Mouse (Mus musculus) left cerebral cortex, adult 18-20 months (tissue): ENCODE measurements around the gene Tbx10. TPM values are rescaled to one million over a fixed set of nuclear protein-coding genes. Genes with fewer than 3 reads are reported as not detected.
"Not testable (repeated sequence)": the region's sequence is repeated elsewhere in the genome, so short reads cannot be mapped to it uniquely, and the experiment has no call there.

Experiments used
- DNase-seq, 2 experiments: peaks; one replicate each; pipeline ENCODE4 v3.0.0; 2021 to 2022; ENCODE audit warnings: low spot score in 2 of 2, mixed read lengths in 1 of 2
- total RNA-seq, 2 experiments: library from RNA; stranded (reverse); gene quantifications; 2 replicates each; pipeline ENCODE4 v1.2.3; 2021

Gene Tbx10
- total RNA-seq, 2 experiments from 2014 or later: not detected

GRCm38 (mm10) chr19:3974608-3975007 lies 17.9 kb upstream of the Tbx10 start:
- not testable (repeated sequence) for DNase-seq

DNA sequence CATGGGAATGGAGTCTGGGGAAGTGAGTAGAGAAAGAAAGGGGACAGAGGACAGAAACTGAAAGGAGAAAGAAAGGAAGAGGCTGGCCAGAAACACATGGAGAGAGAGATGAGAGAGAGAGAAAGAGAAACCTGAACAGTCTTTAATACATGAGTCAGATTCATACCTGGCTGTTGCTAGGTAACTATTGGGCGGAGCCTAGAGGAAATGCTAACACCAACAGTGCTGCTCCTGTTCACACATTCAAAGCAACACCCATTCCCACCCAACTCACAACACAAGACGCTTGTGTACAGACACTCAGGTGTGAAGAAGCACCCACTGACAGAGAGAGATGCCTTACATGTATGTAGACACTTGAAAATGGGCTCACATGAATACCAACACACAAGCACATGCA lies 16.7 kb upstream of the Tbx10 start:
- no peak for DNase-seq

- DNase-seq: peak; percentile 70 to 84
Measured at GRCm38 (mm10) chr19:3980309-3980708, 12.2 kb upstream of the Tbx10 start.

DNA sequence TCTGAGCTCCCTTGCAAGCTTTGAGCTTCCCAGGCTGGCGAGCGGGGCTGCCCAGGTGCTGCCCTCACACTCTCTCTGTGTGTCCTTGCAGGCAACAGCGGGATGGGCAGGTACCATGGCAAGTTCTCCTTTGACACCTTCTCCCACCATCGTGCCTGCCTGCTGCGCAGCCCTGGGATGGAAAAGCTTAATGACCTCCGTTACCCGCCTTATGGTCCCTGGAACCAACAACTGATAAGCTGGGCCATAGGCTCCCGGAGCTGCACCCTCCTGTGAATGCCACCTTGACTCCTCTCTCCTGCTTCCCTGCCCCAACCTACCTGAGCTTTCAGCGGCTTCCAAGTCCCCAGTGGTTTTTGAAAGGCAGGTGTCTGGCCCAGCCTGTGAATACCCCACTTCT lies 11.6 kb upstream of the Tbx10 start:
- no peak for DNase-seq

DNA sequence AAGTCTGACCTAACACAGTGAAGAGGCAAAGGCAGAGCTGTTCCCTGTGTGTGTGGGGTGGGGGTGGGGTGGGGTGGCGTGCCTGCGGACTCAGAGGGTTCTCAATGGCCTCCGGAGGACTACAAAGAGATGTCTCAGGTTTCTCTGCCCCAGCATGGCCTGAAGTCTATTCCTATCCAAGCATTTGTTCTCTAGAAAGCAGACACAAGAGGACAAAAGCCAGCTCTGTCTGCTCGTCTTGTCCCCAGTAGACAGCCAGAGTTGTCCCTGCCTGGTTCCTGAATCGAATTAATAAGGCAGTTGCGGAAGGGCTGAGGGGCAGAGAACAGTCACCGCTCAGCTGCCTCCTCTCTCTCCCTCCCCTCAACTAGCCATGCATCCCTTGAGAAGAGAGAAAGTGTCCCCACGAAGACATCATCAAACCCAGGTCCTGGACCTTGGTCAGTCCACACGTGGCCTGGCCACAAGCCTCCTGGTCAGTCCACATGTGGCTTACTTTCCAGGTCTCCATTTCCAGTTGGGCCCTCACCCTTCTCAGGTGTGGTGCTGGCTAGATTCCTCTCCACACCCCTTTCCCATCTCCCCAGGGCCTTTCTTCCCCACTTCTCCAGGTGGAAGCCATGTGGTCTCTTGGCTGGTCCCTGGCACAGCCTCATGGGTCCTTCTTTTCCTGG lies 8.9 kb upstream of the Tbx10 start:
- no peak for DNase-seq

- DNase-seq: no peak
Measured at GRCm38 (mm10) chr19:3985261-3985681, 7.3 kb upstream of the Tbx10 start.

DNA sequence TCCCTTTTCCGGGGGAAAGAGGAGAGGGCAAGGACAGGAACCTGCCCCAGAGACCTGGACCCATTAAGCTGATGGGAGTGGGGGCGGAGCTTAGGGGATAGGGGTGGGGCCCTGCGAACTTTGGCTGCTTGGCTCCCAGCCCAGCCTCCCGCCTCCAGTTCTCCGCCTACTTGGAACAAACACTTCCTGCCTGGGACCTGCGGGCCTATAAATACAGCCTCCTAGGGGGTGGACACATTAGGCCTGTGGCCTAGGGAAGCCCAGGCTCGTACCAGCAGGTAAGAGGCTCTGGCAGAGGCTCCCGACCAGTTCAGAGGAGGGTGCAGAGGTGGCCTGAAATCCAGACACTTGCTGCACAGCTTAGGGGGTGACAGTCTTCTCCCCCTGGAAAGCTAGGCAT lies 6.2 kb upstream of the Tbx10 start, which contains the start of gene Acy3:
Gene Acy3, plus strand, starts transcription at position 237 of the 400 bp plus-strand sequence.
- peak; percentile 53 to 59 for DNase-seq

- no peak for DNase-seq
Measured at GRCm38 (mm10) chr19:3988066-3988465, 4.5 kb upstream of the Tbx10 start.

GRCm38 (mm10) chr19:3988750-3989149 lies 3.8 kb upstream of the Tbx10 start:
- no peak for DNase-seq

GRCm38 (mm10) chr19:3990804-3991203 lies 1.7 kb upstream of the Tbx10 start:
- no peak for DNase-seq

DNA sequence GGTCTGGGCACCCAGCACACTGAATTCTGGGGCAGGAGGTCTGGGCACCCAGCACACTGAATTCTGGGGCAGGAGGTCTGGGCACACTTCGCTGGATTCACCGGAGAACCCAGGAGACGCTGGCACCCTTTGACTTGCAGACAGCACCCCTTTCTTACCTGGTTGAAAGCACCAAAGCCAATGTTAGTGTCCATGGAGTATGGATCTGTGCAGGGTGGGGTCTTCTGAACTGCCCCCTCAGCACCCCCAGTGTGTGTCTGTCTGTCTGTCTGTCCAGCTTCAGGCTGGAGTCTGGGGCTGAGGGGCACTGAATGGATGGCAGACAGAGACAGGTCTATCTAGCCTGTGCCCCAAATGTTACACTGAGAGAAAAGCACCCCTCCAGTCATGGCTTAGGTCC lies 990 bp upstream of the Tbx10 start:
- no peak for DNase-seq

GRCm38 (mm10) chr19:3991966-3992365 lies 586 bp upstream of the Tbx10 start:
- no peak for DNase-seq

- no peak for DNase-seq
Measured at GRCm38 (mm10) chr19:3994932-3995331, 2.4 kb downstream of the Tbx10 start.

DNA sequence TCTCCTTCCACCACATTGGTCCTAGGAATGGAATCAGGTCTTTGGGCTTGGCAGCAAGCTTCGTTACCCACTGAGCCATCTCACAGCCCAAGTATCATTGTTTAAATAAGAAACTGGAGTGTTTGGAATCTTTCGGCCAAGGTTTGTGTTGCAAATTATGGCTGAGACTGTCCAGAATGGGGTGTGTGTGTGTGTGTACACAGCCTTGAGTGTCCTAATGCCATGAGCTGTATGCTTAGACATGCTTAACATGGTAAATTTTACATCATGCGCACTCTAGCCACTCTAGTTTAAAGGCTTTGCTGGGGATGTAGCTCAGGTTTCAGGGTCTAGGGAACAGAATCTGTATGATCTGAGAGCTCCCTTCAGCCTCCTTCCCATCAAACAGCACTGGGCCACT lies 3.0 kb downstream of the Tbx10 start:
- DNase-seq: no peak

- DNase-seq: no peak
Measured at GRCm38 (mm10) chr19:3996106-3996505, 3.6 kb downstream of the Tbx10 start.

DNA sequence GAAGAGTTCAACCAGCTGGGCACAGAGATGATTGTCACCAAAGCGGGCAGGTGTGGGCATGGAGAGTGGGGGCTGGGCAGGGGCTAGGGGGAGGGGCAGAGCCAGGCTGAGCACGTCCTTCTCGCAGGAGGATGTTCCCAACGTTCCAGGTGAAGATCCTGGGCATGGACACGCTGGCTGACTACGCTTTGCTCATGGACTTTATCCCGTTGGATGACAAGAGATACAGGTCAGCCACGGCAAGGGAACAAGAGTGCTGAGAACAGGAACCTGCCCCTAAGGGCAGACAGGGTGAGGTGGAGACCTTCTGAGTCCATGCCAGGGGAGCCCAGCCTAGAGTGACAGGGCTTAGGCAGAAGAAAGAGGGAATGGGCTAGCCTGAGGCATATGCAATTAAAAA lies 4.2 kb downstream of the Tbx10 start:
- DNase-seq: no peak

DNA sequence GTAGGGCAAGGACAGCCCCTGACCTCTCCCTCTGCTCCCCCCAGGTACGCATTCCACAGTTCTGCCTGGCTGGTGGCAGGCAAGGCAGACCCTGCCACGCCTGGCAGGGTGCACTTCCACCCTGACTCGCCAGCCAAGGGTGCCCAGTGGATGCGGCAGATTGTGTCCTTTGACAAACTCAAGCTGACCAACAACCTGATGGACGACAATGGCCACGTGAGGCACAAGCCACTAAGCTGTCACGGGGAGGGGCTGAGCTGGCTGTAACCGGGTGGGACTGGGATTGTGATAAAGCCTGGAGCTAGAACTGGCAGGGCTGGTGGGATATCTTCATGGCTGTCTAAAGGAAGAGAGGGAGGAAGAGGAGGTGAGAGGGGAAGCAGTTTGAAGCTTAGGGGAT lies 4.7 kb downstream of the Tbx10 start:
- DNase-seq: no peak

DNA sequence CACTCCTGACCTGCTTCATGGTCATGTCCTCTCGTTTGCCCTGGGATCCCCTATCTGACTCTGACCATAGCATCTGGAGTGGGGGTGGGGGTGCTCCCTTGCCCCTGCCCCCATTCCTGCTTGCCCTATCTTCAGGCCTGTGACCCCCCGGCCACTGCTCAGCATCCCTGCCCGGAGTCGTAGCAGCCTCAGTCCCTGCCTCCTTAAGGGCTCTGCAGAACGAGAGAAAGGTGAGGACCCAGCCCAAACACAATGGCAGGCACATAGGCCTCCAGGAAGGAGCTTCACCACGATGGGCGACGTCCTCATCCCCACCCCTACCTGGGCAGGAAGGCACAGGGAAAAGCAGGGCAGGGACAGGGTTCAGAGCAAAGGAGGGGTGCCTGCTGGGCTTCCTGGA lies 5.8 kb downstream of the Tbx10 start:
- no peak for DNase-seq

DNA sequence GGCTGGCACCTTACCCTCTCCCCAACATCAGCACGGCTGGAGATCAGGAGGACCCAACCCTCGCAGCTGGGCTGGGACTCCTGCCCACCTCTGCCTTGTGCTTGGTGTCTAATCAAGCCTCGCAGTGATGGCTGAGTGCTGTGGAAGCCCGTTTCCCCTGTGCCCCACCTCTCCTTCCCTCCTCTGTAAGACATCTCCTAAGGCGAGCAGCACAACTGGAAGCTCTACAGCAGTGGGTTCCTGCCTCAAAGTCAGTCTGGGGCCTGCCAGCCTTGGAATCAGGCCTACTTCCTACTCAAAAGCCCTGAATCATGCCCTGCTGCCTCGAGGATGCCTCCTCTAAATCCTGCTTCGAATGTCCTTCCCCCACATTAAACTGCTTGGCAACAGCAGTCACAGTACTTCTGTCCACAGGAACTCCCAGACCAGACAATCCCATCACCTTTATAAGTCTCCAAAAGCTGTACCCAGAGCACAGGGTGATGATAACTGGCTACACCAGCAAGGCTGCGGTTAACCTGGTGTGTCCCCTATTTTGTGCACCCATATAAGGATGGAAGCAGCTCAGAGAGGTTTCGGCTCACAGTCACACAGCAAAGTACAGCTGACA lies 6.7 kb downstream of the Tbx10 start:
- no peak for DNase-seq

- peak; percentile 93 to 94 for DNase-seq
Measured at GRCm38 (mm10) chr19:4000119-4000900, 7.8 kb downstream of the Tbx10 start, which contains the start of the genes Nudt8 and Gm49405. Nudt8 (plus strand) TSS chr19:4000580. Gm49405 (plus strand) TSS chr19:4000626.

DNA sequence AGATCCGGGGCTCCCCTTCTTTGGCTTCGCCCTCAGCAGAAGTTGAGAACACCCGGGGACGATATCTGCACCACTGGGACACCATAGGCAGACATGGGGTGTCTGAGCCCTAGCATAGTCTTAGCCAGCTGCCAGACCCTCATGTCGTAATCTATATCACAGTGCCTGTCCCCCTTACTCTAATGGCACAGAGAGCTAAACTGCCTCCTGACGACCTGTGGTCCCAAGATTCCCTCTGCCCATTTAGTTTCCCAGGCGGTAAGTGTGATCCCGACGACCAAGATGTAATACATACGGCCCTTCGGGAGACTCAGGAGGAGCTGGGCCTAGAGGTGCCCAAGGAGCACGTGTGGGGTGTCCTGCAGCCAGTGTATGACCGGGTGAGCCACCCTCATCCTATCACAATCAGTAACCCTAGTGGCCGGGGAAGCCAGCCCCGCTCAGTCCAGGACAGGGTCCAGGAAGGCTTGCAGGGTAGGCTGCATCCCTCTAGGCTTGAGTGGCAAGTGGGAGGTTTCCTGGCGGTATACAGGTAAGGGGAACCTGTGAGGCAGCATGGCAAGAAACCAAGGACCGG lies 8.5 kb downstream of the Tbx10 start:
- no peak for DNase-seq

DNA sequence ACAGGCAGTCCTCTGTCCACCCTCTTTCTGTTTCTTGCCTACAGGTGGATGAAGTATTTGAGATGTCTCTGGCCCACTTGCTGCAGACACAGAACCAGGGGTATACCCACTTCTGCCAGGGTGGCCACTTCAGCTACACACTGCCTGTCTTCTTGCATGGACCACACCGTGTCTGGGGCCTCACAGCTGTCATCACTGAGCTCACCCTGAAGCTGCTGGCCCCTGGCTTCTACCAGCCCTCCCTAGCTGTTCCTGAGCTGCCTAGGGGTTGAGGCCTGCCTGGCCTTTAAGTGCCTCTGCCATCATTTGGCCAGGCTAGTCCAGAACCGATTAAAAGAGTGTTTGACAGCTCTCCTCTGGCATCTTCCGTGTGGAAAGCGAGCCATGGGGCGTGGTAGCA lies 9.2 kb downstream of the Tbx10 start:
- DNase-seq: no peak
